Mouse (Mus musculus): ENCODE data around the gene Olfr66. TPM values are rescaled to one million over a fixed set of nuclear protein-coding genes. Genes with fewer than 3 reads are reported as not detected.

Olfr66 gene
- polyA plus RNA-seq, 1 experiment, result not detected

GRCm38 (mm10) chr7:103894385-103894784 is 8.3 kb upstream of the Olfr66 start, which contains the start of gene Olfr64:
TSS of gene Olfr64 (minus strand) at chr7:103894485.
- H3K4me3 ChIP-seq (ENCODE audit: control insufficient read depth, low read depth, low read length), result no peak within 1 kb of the TSS
- no peaks in the 10 kb centered on the region for H3K36me3 ChIP-seq (ENCODE audit: control insufficient read depth, insufficient read depth, low read length)
- no peaks in the 10 kb centered on the region for H3K27me3 ChIP-seq (ENCODE audit: control insufficient read depth, insufficient read depth, low read length)
- H3K4me1 ChIP-seq (ENCODE audit: control insufficient read depth, insufficient read depth, low read length), result no peaks in the 10 kb centered on the region
- H3K27ac ChIP-seq (ENCODE audit: control insufficient read depth, insufficient read depth, low read depth, low read length), result no peak within 1 kb of the TSS
- TF ChIP-seq POLR2A (IDR thresholded peaks at IDR 0.05; ENCODE audit: control insufficient read depth, low read depth, low read length) (no peak), CTCF (IDR thresholded peaks at IDR 0.05; ENCODE audit: control insufficient read depth, insufficient read depth, insufficient replicate concordance, low read depth, low read length) (no peak)

- TF ChIP-seq POLR2A (IDR thresholded peaks at IDR 0.05; ENCODE audit: control insufficient read depth, low read depth, low read length), result no peak
- TF ChIP-seq CTCF (IDR thresholded peaks at IDR 0.05; ENCODE audit: control insufficient read depth, insufficient read depth, insufficient replicate concordance, low read depth, low read length), result no peak
- Histone ChIP-seq H3K27me3 (ENCODE audit: control insufficient read depth, insufficient read depth, low read length) (no peaks in the 10 kb centered on the region), H3K4me1 (ENCODE audit: control insufficient read depth, insufficient read depth, low read length) (no peaks in the 10 kb centered on the region), H3K27ac (ENCODE audit: control insufficient read depth, insufficient read depth, low read depth, low read length) (no peak overlapping the region), H3K4me3 (ENCODE audit: control insufficient read depth, low read depth, low read length) (no peak overlapping the region), H3K36me3 (ENCODE audit: control insufficient read depth, insufficient read depth, low read length) (no peaks in the 10 kb centered on the region)
Observed at GRCm38 (mm10) chr7:103877093-103877492, 9.0 kb downstream of the Olfr66 start.

GRCm38 (mm10) chr7:103874451-103874850 is 11.6 kb downstream of the Olfr66 start:
- Histone ChIP-seq H3K36me3 (ENCODE audit: control insufficient read depth, insufficient read depth, low read length) (no peaks in the 10 kb centered on the region), H3K27ac (ENCODE audit: control insufficient read depth, insufficient read depth, low read depth, low read length) (no peak overlapping the region), H3K4me3 (ENCODE audit: control insufficient read depth, low read depth, low read length) (no peak overlapping the region), H3K27me3 (ENCODE audit: control insufficient read depth, insufficient read depth, low read length) (no peaks in the 10 kb centered on the region), H3K4me1 (ENCODE audit: control insufficient read depth, insufficient read depth, low read length) (no peaks in the 10 kb centered on the region)
- no peak for TF ChIP-seq POLR2A (IDR thresholded peaks at IDR 0.05; ENCODE audit: control insufficient read depth, low read depth, low read length)
- TF ChIP-seq CTCF (IDR thresholded peaks at IDR 0.05; ENCODE audit: control insufficient read depth, insufficient read depth, insufficient replicate concordance, low read depth, low read length), result no peak

- no peaks in the 10 kb centered on the region for H3K36me3 ChIP-seq (ENCODE audit: control insufficient read depth, insufficient read depth, low read length)
Observed at GRCm38 (mm10) chr7:103873064-103873463, 13.0 kb downstream of the Olfr66 start.

GRCm38 (mm10) chr7:103870667-103871066 is 15.4 kb downstream of the Olfr66 start:
- no peak overlapping the region for H3K27ac ChIP-seq (ENCODE audit: control insufficient read depth, insufficient read depth, low read depth, low read length)
- no peaks in the 10 kb centered on the region for H3K4me1 ChIP-seq (ENCODE audit: control insufficient read depth, insufficient read depth, low read length)
- no peaks in the 10 kb centered on the region for H3K27me3 ChIP-seq (ENCODE audit: control insufficient read depth, insufficient read depth, low read length)
- TF ChIP-seq CTCF (IDR thresholded peaks at IDR 0.05; ENCODE audit: control insufficient read depth, insufficient read depth, insufficient replicate concordance, low read depth, low read length), result no peak
- TF ChIP-seq POLR2A (IDR thresholded peaks at IDR 0.05; ENCODE audit: control insufficient read depth, low read depth, low read length), result no peak
- no peaks in the 10 kb centered on the region for H3K36me3 ChIP-seq (ENCODE audit: control insufficient read depth, insufficient read depth, low read length)
- H3K4me3 ChIP-seq (ENCODE audit: control insufficient read depth, low read depth, low read length), result no peak overlapping the region

More at GRCm38 (mm10) chr7:103873064-103873463, 13.0 kb downstream of the Olfr66 start:
- Histone ChIP-seq H3K27ac (ENCODE audit: control insufficient read depth, insufficient read depth, low read depth, low read length) (no peak overlapping the region), H3K27me3 (ENCODE audit: control insufficient read depth, insufficient read depth, low read length) (no peaks in the 10 kb centered on the region), H3K4me3 (ENCODE audit: control insufficient read depth, low read depth, low read length) (no peak overlapping the region), H3K4me1 (ENCODE audit: control insufficient read depth, insufficient read depth, low read length) (no peaks in the 10 kb centered on the region)
- TF ChIP-seq POLR2A (IDR thresholded peaks at IDR 0.05; ENCODE audit: control insufficient read depth, low read depth, low read length), result no peak
- no peak for TF ChIP-seq CTCF (IDR thresholded peaks at IDR 0.05; ENCODE audit: control insufficient read depth, insufficient read depth, insufficient replicate concordance, low read depth, low read length)

DNA sequence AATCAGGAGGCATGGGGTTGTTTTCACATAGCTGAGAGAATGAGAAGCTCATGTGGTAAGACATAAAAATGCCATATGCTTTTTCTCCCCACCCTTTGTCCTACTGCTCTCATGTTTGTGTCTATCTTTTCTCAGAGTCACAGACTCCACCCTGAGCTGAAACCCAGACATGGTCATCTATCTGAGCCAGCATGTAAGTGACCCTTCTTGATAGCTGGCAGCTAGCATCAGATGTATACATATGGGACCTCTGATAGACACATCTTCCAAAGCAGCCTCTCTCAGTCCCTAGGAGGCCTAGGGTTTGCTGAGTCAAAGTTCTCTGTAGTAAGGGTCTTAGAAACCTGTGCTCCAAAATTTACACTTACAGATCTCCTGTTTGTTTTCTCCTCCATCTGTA is 20.3 kb downstream of the Olfr66 start:
- no peaks in the 10 kb centered on the region for H3K4me1 ChIP-seq (ENCODE audit: control insufficient read depth, insufficient read depth, low read length)
- H3K36me3 ChIP-seq (ENCODE audit: control insufficient read depth, insufficient read depth, low read length), result no peaks in the 10 kb centered on the region
- no peaks in the 10 kb centered on the region for H3K27me3 ChIP-seq (ENCODE audit: control insufficient read depth, insufficient read depth, low read length)
- H3K4me3 ChIP-seq (ENCODE audit: control insufficient read depth, low read depth, low read length), result no peak overlapping the region
- TF ChIP-seq CTCF (IDR thresholded peaks at IDR 0.05; ENCODE audit: control insufficient read depth, insufficient read depth, insufficient replicate concordance, low read depth, low read length), result no peak
- TF ChIP-seq POLR2A (IDR thresholded peaks at IDR 0.05; ENCODE audit: control insufficient read depth, low read depth, low read length), result no peak
- no peak overlapping the region for H3K27ac ChIP-seq (ENCODE audit: control insufficient read depth, insufficient read depth, low read depth, low read length)

DNA sequence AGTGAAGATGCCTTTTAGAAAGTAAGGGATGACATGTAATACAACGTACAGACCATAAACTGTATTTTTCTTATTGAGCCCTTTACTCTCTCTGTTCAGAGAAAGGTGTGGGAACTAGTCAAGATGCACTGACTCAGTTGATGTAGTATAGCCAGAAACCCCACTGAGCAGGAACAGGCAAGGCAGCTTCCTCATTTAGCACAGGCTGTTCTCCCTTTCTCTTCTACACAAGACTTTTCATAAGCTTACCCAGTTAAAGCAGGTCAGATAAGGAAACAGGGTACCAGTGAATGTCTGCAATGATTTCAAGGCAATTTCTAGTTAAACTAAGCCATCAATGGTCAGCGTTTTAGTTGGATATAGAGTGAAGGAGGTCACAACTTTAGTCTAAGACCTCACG is 24.5 kb downstream of the Olfr66 start:
- H3K27ac ChIP-seq (ENCODE audit: control insufficient read depth, insufficient read depth, low read depth, low read length), result no peak overlapping the region
- no peaks in the 10 kb centered on the region for H3K36me3 ChIP-seq (ENCODE audit: control insufficient read depth, insufficient read depth, low read length)
- TF ChIP-seq POLR2A (IDR thresholded peaks at IDR 0.05; ENCODE audit: control insufficient read depth, low read depth, low read length) (no peak), CTCF (IDR thresholded peaks at IDR 0.05; ENCODE audit: control insufficient read depth, insufficient read depth, insufficient replicate concordance, low read depth, low read length) (no peak)

GRCm38 (mm10) chr7:103860855-103861254 is 25.2 kb downstream of the Olfr66 start:
- Histone ChIP-seq H3K4me1 (ENCODE audit: control insufficient read depth, insufficient read depth, low read length) (no peaks in the 10 kb centered on the region), H3K4me3 (ENCODE audit: control insufficient read depth, low read depth, low read length) (no peak overlapping the region), H3K36me3 (ENCODE audit: control insufficient read depth, insufficient read depth, low read length) (no peaks in the 10 kb centered on the region), H3K27ac (ENCODE audit: control insufficient read depth, insufficient read depth, low read depth, low read length) (no peak overlapping the region), H3K27me3 (ENCODE audit: control insufficient read depth, insufficient read depth, low read length) (no peaks in the 10 kb centered on the region)
- TF ChIP-seq CTCF (IDR thresholded peaks at IDR 0.05; ENCODE audit: control insufficient read depth, insufficient read depth, insufficient replicate concordance, low read depth, low read length) (no peak), POLR2A (IDR thresholded peaks at IDR 0.05; ENCODE audit: control insufficient read depth, low read depth, low read length) (no peak)

More for the DNA sequence above, 24.5 kb downstream of the Olfr66 start:
- Histone ChIP-seq H3K4me1 (ENCODE audit: control insufficient read depth, insufficient read depth, low read length) (no peaks in the 10 kb centered on the region), H3K27me3 (ENCODE audit: control insufficient read depth, insufficient read depth, low read length) (no peaks in the 10 kb centered on the region), H3K4me3 (ENCODE audit: control insufficient read depth, low read depth, low read length) (no peak overlapping the region)

All from testis, adult 2 months (tissue).